Mouse (Mus musculus) heart, adult 2 months (tissue): ENCODE measurements at regions not wholly inside any gene's neighbourhood (a gene's known extent, or its start where the extent isn't known, plus 50 kb on each side); places are given as distances from the start of the nearest gene placed in this dataset.

ENCODE experiments used
- DNase-seq, 2 experiments: peaks; one replicate each; pipeline ENCODE4 v3.0.0; 2021
- H3K27ac ChIP-seq: fragments of 200-600 bp; 2 replicates; pipeline ENCODE4 v1.8.1; 2022
- H3K27me3 ChIP-seq: fragments of 200-500 bp; 2 replicates; pipeline ENCODE4 v1.6.1; 2012; ENCODE audit warnings: mild to moderate bottlenecking, low read length, inconsistent platforms, mixed read lengths; ENCODE audit not compliant: control insufficient read depth, insufficient read depth
- H3K36me3 ChIP-seq: fragments of 200-500 bp; 2 replicates; pipeline ENCODE4 v1.6.1; 2012; ENCODE audit warnings: low read length, inconsistent platforms; ENCODE audit not compliant: control insufficient read depth, insufficient read depth
- H3K4me1 ChIP-seq: fragments of 200-500 bp; 2 replicates; pipeline ENCODE4 v1.6.1; 2011; ENCODE audit warnings: low read length; ENCODE audit not compliant: control insufficient read depth, insufficient read depth
- H3K4me3 ChIP-seq: fragments of 200-600 bp; 2 replicates; pipeline ENCODE4 v1.8.1; 2022
- H3K79me2 ChIP-seq: fragments of 200-500 bp; replicated peaks from 2 replicates; pipeline ENCODE4 v1.6.1; 2012; ENCODE audit warnings: mild to moderate bottlenecking, inconsistent platforms, low read length, moderate library complexity, mixed read lengths; ENCODE audit not compliant: control insufficient read depth, insufficient read depth
- H3K9ac ChIP-seq: fragments of 200-500 bp; 2 replicates; pipeline ENCODE4 v1.6.1; 2012; ENCODE audit warnings: low read depth, mild to moderate bottlenecking, control low read depth, inconsistent platforms, low read length, mixed read lengths
- CTCF ChIP-seq: fragments of 200-600 bp; IDR thresholded peaks from 2 replicates; pipeline ENCODE4 v1.8.1; 2022; ENCODE audit warnings: antibody characterized with exemption, mild to moderate bottlenecking, moderate library complexity
- EP300 ChIP-seq: fragments of 200-500 bp; IDR thresholded peaks from 2 replicates; pipeline ENCODE4 v1.6.1; 2011; ENCODE audit warnings: low read depth, low read length, control low read depth; ENCODE audit not compliant: insufficient read depth
- POLR2A ChIP-seq: fragments of 200-500 bp; IDR thresholded peaks from 2 replicates; pipeline ENCODE4 v1.6.1; 2011; ENCODE audit warnings: mild to moderate bottlenecking, low read depth, low read length, control low read depth; ENCODE audit not compliant: insufficient read depth
- WGBS: fragments of 180-500 bp; shearing (Covaris S2); methylation state at CpG from one replicate; pipeline ENCODE4 v1.1.7; 2018; 5-methylcytosine and 5-hydroxymethylcytosine counted together
- intact Hi-C: fragments of 180-260 bp; cut with DNase I; formaldehyde crosslinking; loops from one replicate; pipeline ENCODE4 v1.15.1; 2025

DNA sequence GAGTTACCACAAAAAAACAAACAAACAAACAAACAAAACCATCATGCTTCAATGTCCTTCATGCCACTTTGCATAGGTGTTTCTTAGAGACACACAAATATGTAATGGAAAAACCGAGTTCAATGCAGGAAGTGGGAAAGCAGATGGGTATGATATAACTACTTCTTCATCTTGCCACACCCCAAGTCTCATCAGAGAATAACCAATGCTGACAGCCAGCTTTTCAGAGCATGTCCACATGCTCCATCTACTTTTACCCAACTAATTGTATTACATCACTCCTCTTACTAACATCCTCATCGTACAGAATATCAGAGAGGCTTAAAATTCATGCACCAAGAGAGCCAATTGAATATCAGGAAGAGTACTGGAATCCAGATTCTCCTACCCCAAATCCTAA is 301.6 kb downstream of the Lmo4 start:
- H3K4me3 ChIP-seq, result no peak overlapping the region
- no peaks in the 10 kb centered on the region for H3K79me2 ChIP-seq
- no peak overlapping the region for H3K27ac ChIP-seq
- no peak for DNase-seq
- TF ChIP-seq EP300 (no peak), CTCF (no peak), POLR2A (no peak)
- H3K36me3 ChIP-seq, result no peaks in the 10 kb centered on the region
- H3K4me1 ChIP-seq, result no peaks in the 10 kb centered on the region
- WGBS, result 69% methylated on average over 2 of the region's 2 CpGs
- H3K9ac ChIP-seq, result no peak overlapping the region
- intact Hi-C loops, result no loop called here
- H3K27me3 ChIP-seq, result no peaks in the 10 kb centered on the region

DNA sequence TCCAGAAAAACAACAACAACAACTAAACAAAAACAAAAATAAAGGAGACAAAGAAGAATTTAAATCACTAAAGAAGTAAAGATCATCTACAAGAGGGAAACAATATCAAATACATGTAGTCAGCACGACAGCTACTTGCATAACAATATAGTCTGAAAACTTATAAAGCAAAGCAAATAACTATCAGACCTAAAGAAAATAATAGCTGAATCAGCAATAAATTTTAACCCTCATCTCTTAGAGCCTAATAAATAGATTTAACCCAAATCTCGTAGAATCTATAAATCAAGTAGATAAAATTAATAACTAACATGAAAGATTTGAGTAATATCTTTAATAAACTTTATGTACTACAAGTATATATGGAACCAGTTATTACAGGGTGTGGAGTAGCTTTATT is 324.2 kb downstream of the Lmo4 start:
- Histone ChIP-seq H3K4me3 (no peak overlapping the region), H3K4me1 (no peaks in the 10 kb centered on the region), H3K79me2 (no peaks in the 10 kb centered on the region), H3K27me3 (no peaks in the 10 kb centered on the region), H3K9ac (no peak overlapping the region), H3K27ac (no peak overlapping the region), H3K36me3 (no peaks in the 10 kb centered on the region)
- no peak for TF ChIP-seq CTCF
- TF ChIP-seq POLR2A, result no peak
- no peak for TF ChIP-seq EP300
- no peak for DNase-seq
- 83% methylated on average over 2 of the region's 2 CpGs for whole genome bisulfite sequencing
- intact Hi-C loops, result no loop called here

DNA sequence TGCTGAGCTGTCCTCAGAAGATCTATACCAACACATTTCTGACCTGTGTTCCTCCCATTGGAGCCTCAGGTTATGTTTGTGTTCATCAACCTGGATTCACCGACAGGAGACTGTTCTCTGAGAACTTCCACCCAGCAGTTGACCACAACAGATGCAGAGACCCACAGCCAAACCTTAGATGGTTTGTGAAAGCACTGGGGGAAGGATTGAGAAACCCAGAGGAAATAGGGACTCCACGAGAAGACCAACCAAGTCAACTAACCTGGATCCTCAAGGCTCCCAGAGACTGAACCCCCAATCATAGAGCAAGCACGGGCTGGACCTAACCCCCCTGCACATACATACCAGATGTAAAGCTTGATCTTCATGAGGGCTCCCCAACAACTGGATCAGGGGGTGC is 331.1 kb downstream of the Lmo4 start:
- H3K36me3 ChIP-seq, result no peaks in the 10 kb centered on the region

DNA sequence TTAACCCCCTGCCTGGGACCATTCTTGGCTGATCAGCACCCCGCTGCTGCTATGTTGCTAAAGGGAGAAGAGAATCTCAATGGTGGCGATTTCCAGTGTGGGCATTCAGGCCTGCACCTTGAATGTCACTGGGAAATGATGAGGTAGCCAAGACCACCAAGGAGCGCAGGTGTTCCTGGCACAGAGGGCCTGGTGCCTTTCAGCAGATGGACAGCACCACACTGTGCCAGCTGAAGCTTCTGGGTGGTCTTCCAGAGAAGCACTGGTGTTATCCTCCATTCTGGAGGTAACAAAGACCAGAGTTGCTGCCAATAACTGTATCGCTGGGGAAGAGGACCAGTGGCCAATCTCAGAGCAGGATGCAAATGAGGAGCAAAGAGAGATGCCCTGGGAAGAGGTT is 338.5 kb downstream of the Lmo4 start:
- no peak for DNase-seq
- Histone ChIP-seq H3K9ac (no peak overlapping the region), H3K4me3 (no peak overlapping the region), H3K79me2 (no peaks in the 10 kb centered on the region), H3K4me1 (no peaks in the 10 kb centered on the region), H3K36me3 (no peaks in the 10 kb centered on the region), H3K27ac (no peak overlapping the region), H3K27me3 (no peaks in the 10 kb centered on the region)
- WGBS, result 82% methylated on average over 4 of the region's 4 CpGs
- TF ChIP-seq POLR2A, result no peak
- no peak for TF ChIP-seq EP300
- TF ChIP-seq CTCF, result no peak
- intact Hi-C loops, result no loop called here

More for the DNA sequence above, 331.1 kb downstream of the Lmo4 start:
- 68% methylated on average over 3 of the region's 3 CpGs for WGBS
- Histone ChIP-seq H3K4me3 (no peak overlapping the region), H3K79me2 (no peaks in the 10 kb centered on the region), H3K4me1 (no peaks in the 10 kb centered on the region), H3K9ac (no peak overlapping the region), H3K27me3 (no peaks in the 10 kb centered on the region; the same call in 1 of the 2 replicates), H3K27ac (no peak overlapping the region)
- no peak for DNase-seq
- intact Hi-C loops, result no loop called here
- TF ChIP-seq EP300 (no peak), CTCF (no peak), POLR2A (no peak)

DNA sequence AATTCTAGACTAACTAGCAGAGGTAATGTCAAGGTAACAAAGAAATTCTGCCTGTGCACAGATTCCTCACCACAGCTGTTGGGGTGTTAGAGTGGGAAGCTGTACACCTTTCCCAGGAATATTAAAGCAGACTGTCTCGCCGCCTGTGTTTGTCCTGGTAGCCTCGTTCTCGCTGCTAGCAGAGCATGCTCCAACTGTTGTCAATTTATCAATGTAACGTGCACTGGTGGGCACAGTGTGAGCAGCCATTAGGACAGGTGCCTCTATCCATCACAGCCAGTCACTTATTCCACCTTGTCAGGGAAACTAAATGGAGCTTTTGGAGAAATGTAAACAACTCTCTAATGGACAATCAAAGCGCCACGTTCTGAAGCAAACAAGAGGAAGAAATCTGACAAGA is 339.4 kb downstream of the Lmo4 start:
- no peaks in the 10 kb centered on the region for H3K27me3 ChIP-seq
- DNase-seq, result no peak
- intact Hi-C loops, result no loop called here
- H3K36me3 ChIP-seq, result no peaks in the 10 kb centered on the region
- no peak overlapping the region for H3K9ac ChIP-seq
- no peak overlapping the region for H3K27ac ChIP-seq
- no peak for TF ChIP-seq EP300
- no peak for TF ChIP-seq POLR2A
- TF ChIP-seq CTCF, result no peak
- no peaks in the 10 kb centered on the region for H3K79me2 ChIP-seq
- no peak overlapping the region for H3K4me3 ChIP-seq
- H3K4me1 ChIP-seq, result no peaks in the 10 kb centered on the region
- 87% methylated on average over 7 of the region's 7 CpGs for WGBS

DNA sequence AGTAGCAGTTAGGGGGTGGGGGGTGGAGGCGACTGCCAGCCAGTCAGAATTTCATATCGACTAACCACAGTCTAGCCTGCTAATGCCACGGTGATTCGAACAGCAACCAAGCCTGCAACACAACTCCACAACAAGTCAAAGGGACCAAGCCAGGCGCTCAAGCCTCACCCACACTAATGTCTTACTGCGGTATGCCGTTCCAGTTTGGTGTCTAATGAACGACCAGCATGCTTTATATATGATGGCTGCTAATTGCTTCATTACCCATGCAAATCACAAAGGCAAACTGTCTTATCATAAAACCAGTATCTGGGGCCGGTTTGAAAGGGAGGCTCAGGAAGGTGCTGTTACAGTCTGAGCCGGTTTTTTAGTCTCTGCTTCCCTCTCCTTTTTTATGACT is 340.5 kb downstream of the Lmo4 start:
- Histone ChIP-seq H3K4me3 (no peak overlapping the region), H3K4me1 (no peaks in the 10 kb centered on the region), H3K79me2 (no peaks in the 10 kb centered on the region), H3K9ac (no peak overlapping the region), H3K27me3 (no peaks in the 10 kb centered on the region), H3K27ac (no peak overlapping the region), H3K36me3 (no peaks in the 10 kb centered on the region)
- intact Hi-C loops, result no loop called here
- 65% methylated on average over 10 of the region's 10 CpGs for WGBS
- no peak for TF ChIP-seq POLR2A
- no peak for TF ChIP-seq CTCF
- TF ChIP-seq EP300, result no peak
- no peak for DNase-seq
